Comparison of ENCODE assay signal across 12 mouse cellular contexts in the genomic region with DNA sequence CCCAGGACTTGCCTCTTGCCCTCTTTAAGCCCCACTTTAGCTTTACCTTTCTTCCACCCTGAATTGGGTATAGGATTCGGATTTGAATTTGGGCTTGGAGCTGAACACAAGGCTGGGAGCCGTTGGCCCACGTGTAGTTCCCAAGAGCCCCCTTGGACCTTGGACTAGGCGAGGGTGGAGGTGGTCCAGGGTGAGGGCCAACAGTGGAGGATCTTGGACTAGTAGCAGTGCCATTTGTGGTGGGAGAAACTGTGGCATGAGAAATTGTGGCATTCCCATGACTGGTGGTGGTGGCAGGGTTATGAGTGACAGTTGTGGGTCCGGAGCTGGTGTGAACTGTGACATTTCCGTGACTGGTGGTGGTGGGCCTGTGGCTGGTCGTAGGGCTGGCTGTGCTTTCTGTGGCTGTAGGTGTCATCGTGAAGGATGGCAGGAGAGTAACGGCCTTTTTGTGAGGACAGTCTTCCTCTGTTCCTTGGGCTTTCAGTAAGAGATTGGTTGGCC. TPM values are rescaled to one million over a fixed set of nuclear protein-coding genes. Genes with fewer than 3 reads are reported as not detected.
A peak's percentile ranks its signal among the peaks of the same experiment; 100 is the strongest.
DNase-seq lines count a peak whose midpoint lies in the region; ATAC-seq and TF ChIP-seq lines count a peak whose summit lies in the region.
"Had no signal": no experiment of that assay in that cellular context is flagged by ENCODE, and none has a peak within 500 bp of the region (broad histone marks: within the 10 kb centered on the region; RNA-seq: fewer than 3 reads in every experiment).

No protein-coding gene starts in this region.

- no peak for DNase-seq in liver, adult 2 months (ENCODE audit: extremely low read depth, low read depth, low spot score)
- DNase-seq in liver, result no peak
- DNase-seq in liver, postnatal 0 days, result no peak
- no peak for DNase-seq in left cerebral cortex, adult 11 months (ENCODE audit: low spot score)
- DNase-seq: cerebellum, postnatal 36 days had no signal

- H3K27ac ChIP-seq in forebrain, embryonic 13.5 days, result peak overlapping the region; percentile 19; the same call in 1 of the 2 replicates
- no peak overlapping the region for H3K27ac ChIP-seq in forebrain, embryonic 12.5 days
- H3K27ac ChIP-seq in liver, adult 2 months (replicated peaks; ENCODE audit: insufficient read depth, low read depth, low read length), result 0 out of 2 replicates have a peak overlapping the region, but pooled peaks have one; percentile 10
- peak overlapping the region; percentile 44; the same call in 1 of the 2 replicates for H3K27ac ChIP-seq in embryonic facial prominence, embryonic 13.5 days
- peak overlapping the region; percentile 97 for H3K27ac ChIP-seq in liver, postnatal 0 days (ENCODE audit: low read depth)

- peaks cover 37% of the 10 kb centered on the region for H3K4me1 ChIP-seq in forebrain, embryonic 13.5 days
- H3K4me1 ChIP-seq in forebrain, embryonic 12.5 days, result peaks cover 33% of the 10 kb centered on the region
- peaks cover 12% of the 10 kb centered on the region for H3K4me1 ChIP-seq in liver, adult 2 months (ENCODE audit: control insufficient read depth, insufficient read depth, low read length)
- H3K4me1 ChIP-seq in embryonic facial prominence, embryonic 13.5 days, result peaks cover 34% of the 10 kb centered on the region
- H3K4me1 ChIP-seq in liver, postnatal 0 days (ENCODE audit: insufficient read depth), result peaks cover 37% of the 10 kb centered on the region

- H3K4me2 ChIP-seq in forebrain, embryonic 13.5 days, result no peak overlapping the region
- H3K4me2 ChIP-seq in forebrain, embryonic 12.5 days, result no peak overlapping the region
- no peak overlapping the region for H3K4me2 ChIP-seq in embryonic facial prominence, embryonic 13.5 days
- peak overlapping the region; percentile 14 for H3K4me2 ChIP-seq in liver, postnatal 0 days (ENCODE audit: low read depth, low read length)

- H3K27me3 ChIP-seq in forebrain, embryonic 13.5 days, result no peaks in the 10 kb centered on the region
- H3K27me3 ChIP-seq in forebrain, embryonic 12.5 days, result no peaks in the 10 kb centered on the region
- no peaks in the 10 kb centered on the region for H3K27me3 ChIP-seq in liver, adult 2 months (ENCODE audit: control insufficient read depth, insufficient read depth, low read length)
- H3K27me3 ChIP-seq in embryonic facial prominence, embryonic 13.5 days, result no peaks in the 10 kb centered on the region
- H3K27me3 ChIP-seq in liver, postnatal 0 days (ENCODE audit: insufficient read depth, low read length), result no peaks in the 10 kb centered on the region

- no peak for TF ChIP-seq EP300 in liver, postnatal 0 days (IDR thresholded peaks at IDR 0.05; ENCODE audit: low read depth)

- TF ChIP-seq POLR2A in liver, adult 2 months (IDR thresholded peaks at IDR 0.05; ENCODE audit: extremely low read depth, insufficient read depth, low read length), result no peak

- H3K9ac ChIP-seq in forebrain, embryonic 13.5 days, result no peak overlapping the region
- H3K9ac ChIP-seq in forebrain, embryonic 12.5 days, result no peak overlapping the region
- H3K9ac ChIP-seq in liver, adult 2 months (ENCODE audit: low read depth, low read length), result peak overlapping the region; percentile 16
- no peak overlapping the region for H3K9ac ChIP-seq in embryonic facial prominence, embryonic 13.5 days
- no peak overlapping the region for H3K9ac ChIP-seq in liver, postnatal 0 days (replicated peaks)

- H3K79me2 ChIP-seq in liver, adult 2 months (ENCODE audit: control insufficient read depth, insufficient read depth, low read length), result no peaks in the 10 kb centered on the region; the same call in 1 of the 2 replicates

- 75% methylated on average over 9 of the region's 9 CpGs for WGBS in forebrain, embryonic 13.5 days
- WGBS in forebrain, embryonic 12.5 days, result 82% methylated on average over 9 of the region's 9 CpGs
- 66% methylated on average over 9 of the region's 9 CpGs for WGBS in liver, adult 2 months
- 74% methylated on average over 9 of the region's 9 CpGs for WGBS in embryonic facial prominence, embryonic 13.5 days
- 68% methylated on average over 9 of the region's 9 CpGs for WGBS in liver, postnatal 0 days (ENCODE audit: insufficient replicate concordance)

- peaks cover 68% of the 10 kb centered on the region for H3K36me3 ChIP-seq in forebrain, embryonic 13.5 days (ENCODE audit: poor library complexity, severe bottlenecking)
- peaks cover 64% of the 10 kb centered on the region for H3K36me3 ChIP-seq in forebrain, embryonic 12.5 days (replicated peaks)
- H3K36me3 ChIP-seq in liver, adult 2 months (ENCODE audit: control insufficient read depth, insufficient read depth, low read length), result peaks cover 32% of the 10 kb centered on the region
- H3K36me3 ChIP-seq in embryonic facial prominence, embryonic 13.5 days, result peaks cover 67% of the 10 kb centered on the region
- H3K36me3 ChIP-seq in liver, postnatal 0 days (replicated peaks; ENCODE audit: insufficient read depth, low read length), result peaks cover 50% of the 10 kb centered on the region

- no peak for ATAC-seq in forebrain, embryonic 13.5 days
- no peak for ATAC-seq in forebrain, embryonic 12.5 days (ENCODE audit: low FRiP score)
- no peak for ATAC-seq in embryonic facial prominence, embryonic 13.5 days (ENCODE audit: insufficient number of reproducible peaks, insufficient read depth, low FRiP score, low TSS enrichment, low read depth)
- ATAC-seq in liver, postnatal 0 days, result no peak
- no peak for ATAC-seq in megakaryocyte-erythroid progenitor cell, adult 5-6 weeks (replicated peaks; ENCODE audit: low FRiP score, low TSS enrichment, poor library complexity, severe bottlenecking)

- H3K9me3 ChIP-seq in forebrain, embryonic 13.5 days (replicated peaks), result no peaks in the 10 kb centered on the region
- no peaks in the 10 kb centered on the region for H3K9me3 ChIP-seq in forebrain, embryonic 12.5 days
- no peaks in the 10 kb centered on the region for H3K9me3 ChIP-seq in embryonic facial prominence, embryonic 13.5 days
- no peaks in the 10 kb centered on the region for H3K9me3 ChIP-seq in liver, postnatal 0 days (ENCODE audit: low read length)

- TF ChIP-seq CTCF in liver, adult 2 months (IDR thresholded peaks at IDR 0.05; ENCODE audit: low read depth, low read length), result no peak
- no peak for TF ChIP-seq CTCF in liver, postnatal 0 days (IDR thresholded peaks at IDR 0.05; ENCODE audit: low read depth)

- no peak overlapping the region for H3K4me3 ChIP-seq in forebrain, embryonic 13.5 days
- no peak overlapping the region for H3K4me3 ChIP-seq in forebrain, embryonic 12.5 days (replicated peaks)
- peak overlapping the region; percentile 23 for H3K4me3 ChIP-seq in liver, adult 2 months (ENCODE audit: insufficient read depth, low read depth, low read length)
- H3K4me3 ChIP-seq in embryonic facial prominence, embryonic 13.5 days, result no peak overlapping the region
- no peak overlapping the region for H3K4me3 ChIP-seq in liver, postnatal 0 days (ENCODE audit: low read depth, low read length)

RNA-seq across cellular contexts. Expression of a gene that starts 0.4 kb away (rescaled TPM):
- 4.4 and 5.2 TPM in 2 replicates for polyA plus RNA-seq in forebrain, embryonic 13.5 days (2015; fragmentation: Nextera tagmentation; extraction: Ambion mirVana)
- 5.5 TPM in 2 replicates for polyA plus RNA-seq in forebrain, embryonic 12.5 days (2016; fragmentation: Nextera tagmentation; extraction: Ambion mirVana)
- 4.5 and 6.0 TPM in 2 replicates for total RNA-seq in liver, adult 2 months (2014; rRNA removed)
- polyA plus RNA-seq in liver, adult 2 months (2012; rRNA removed), result 6.1 and 14.8 TPM in 2 replicates
- 11.4 and 11.9 TPM in 2 replicates for polyA plus RNA-seq in embryonic facial prominence, embryonic 13.5 days (2015; fragmentation: Nextera tagmentation; extraction: Ambion mirVana)
- polyA plus RNA-seq in liver, postnatal 0 days (2015; fragmentation: Nextera tagmentation; extraction: Ambion mirVana), result 30.1 and 32.5 TPM in 2 replicates
- total RNA-seq in megakaryocyte-erythroid progenitor cell, adult 5-6 weeks (2014; fragmentation: Nextera tagmentation), result 5.1 and 6.3 TPM in 2 replicates
- 3.4 and 6.5 TPM in 2 replicates for total RNA-seq in megakaryocyte-erythroid progenitor cell, adult 5-6 weeks (2017)

RNA-seq across cellular contexts. Expression of a gene that starts 3.1 kb away (rescaled TPM):
- polyA plus RNA-seq in forebrain, embryonic 13.5 days (2015; fragmentation: Nextera tagmentation; extraction: Ambion mirVana), result 89.4 and 95.2 TPM in 2 replicates
- polyA plus RNA-seq in forebrain, embryonic 12.5 days (2016; fragmentation: Nextera tagmentation; extraction: Ambion mirVana), result 74.7 and 80.9 TPM in 2 replicates
- 49.9 and 53.5 TPM in 2 replicates for total RNA-seq in liver, adult 2 months (2014; rRNA removed)
- 100 and 115 TPM in 2 replicates for polyA plus RNA-seq in liver, adult 2 months (2012; rRNA removed)
- polyA plus RNA-seq in embryonic facial prominence, embryonic 13.5 days (2015; fragmentation: Nextera tagmentation; extraction: Ambion mirVana), result 54.3 and 74.9 TPM in 2 replicates
- 36.9 and 41.0 TPM in 2 replicates for polyA plus RNA-seq in liver, postnatal 0 days (2015; fragmentation: Nextera tagmentation; extraction: Ambion mirVana)
- total RNA-seq in megakaryocyte-erythroid progenitor cell, adult 5-6 weeks (2014; fragmentation: Nextera tagmentation), result 47.6 and 58.3 TPM in 2 replicates
- 40.6 and 41.1 TPM in 2 replicates for total RNA-seq in megakaryocyte-erythroid progenitor cell, adult 5-6 weeks (2017)

RNA-seq across cellular contexts. Expression of a gene that starts 6.7 kb away (rescaled TPM):
- 654 and 701 TPM in 2 replicates for polyA plus RNA-seq in forebrain, embryonic 13.5 days (2015; fragmentation: Nextera tagmentation; extraction: Ambion mirVana)
- 694 and 751 TPM in 2 replicates for polyA plus RNA-seq in forebrain, embryonic 12.5 days (2016; fragmentation: Nextera tagmentation; extraction: Ambion mirVana)
- 370 and 386 TPM in 2 replicates for total RNA-seq in liver, adult 2 months (2014; rRNA removed)
- polyA plus RNA-seq in liver, adult 2 months (2012; rRNA removed), result 184 and 221 TPM in 2 replicates
- polyA plus RNA-seq in embryonic facial prominence, embryonic 13.5 days (2015; fragmentation: Nextera tagmentation; extraction: Ambion mirVana), result 514 and 625 TPM in 2 replicates
- 199 and 203 TPM in 2 replicates for polyA plus RNA-seq in liver, postnatal 0 days (2015; fragmentation: Nextera tagmentation; extraction: Ambion mirVana)
- 918 and 983 TPM in 2 replicates for total RNA-seq in megakaryocyte-erythroid progenitor cell, adult 5-6 weeks (2014; fragmentation: Nextera tagmentation)
- total RNA-seq in megakaryocyte-erythroid progenitor cell, adult 5-6 weeks (2017), result 973 and 1,155 TPM in 2 replicates

RNA-seq across cellular contexts. Expression of a gene that starts 10.4 kb away (rescaled TPM):
- polyA plus RNA-seq in forebrain, embryonic 13.5 days (2015; fragmentation: Nextera tagmentation; extraction: Ambion mirVana), result not detected in 2 replicates
- not detected in 2 replicates for polyA plus RNA-seq in forebrain, embryonic 12.5 days (2016; fragmentation: Nextera tagmentation; extraction: Ambion mirVana)
- total RNA-seq in liver, adult 2 months (2014; rRNA removed), result not detected in 2 replicates
- polyA plus RNA-seq in liver, adult 2 months (2012; rRNA removed), result 0.21 TPM in 1 of 2 replicates, not detected in the other
- 0.41 and 0.63 TPM in 2 replicates for polyA plus RNA-seq in embryonic facial prominence, embryonic 13.5 days (2015; fragmentation: Nextera tagmentation; extraction: Ambion mirVana)
- 0.13 TPM in 1 of 2 replicates, not detected in the other for polyA plus RNA-seq in liver, postnatal 0 days (2015; fragmentation: Nextera tagmentation; extraction: Ambion mirVana)
- 0.45 TPM in 1 of 2 replicates, not detected in the other for total RNA-seq in megakaryocyte-erythroid progenitor cell, adult 5-6 weeks (2014; fragmentation: Nextera tagmentation)
- total RNA-seq in megakaryocyte-erythroid progenitor cell, adult 5-6 weeks (2017), result not detected in 2 replicates
- total RNA-seq: heart, postnatal 4 days; layer of hippocampus, postnatal 10 days had no signal
- polyA plus RNA-seq: neural tube, embryonic 11.5 days had no signal

RNA-seq across cellular contexts. Expression of a gene that starts 16.4 kb away (rescaled TPM):
- 93.7 and 99.6 TPM in 2 replicates for polyA plus RNA-seq in forebrain, embryonic 13.5 days (2015; fragmentation: Nextera tagmentation; extraction: Ambion mirVana)
- 106 and 119 TPM in 2 replicates for polyA plus RNA-seq in forebrain, embryonic 12.5 days (2016; fragmentation: Nextera tagmentation; extraction: Ambion mirVana)
- 26.2 and 31.9 TPM in 2 replicates for total RNA-seq in liver, adult 2 months (2014; rRNA removed)
- polyA plus RNA-seq in liver, adult 2 months (2012; rRNA removed), result 17.5 and 25.8 TPM in 2 replicates
- polyA plus RNA-seq in embryonic facial prominence, embryonic 13.5 days (2015; fragmentation: Nextera tagmentation; extraction: Ambion mirVana), result 119 and 122 TPM in 2 replicates
- polyA plus RNA-seq in liver, postnatal 0 days (2015; fragmentation: Nextera tagmentation; extraction: Ambion mirVana), result 14.5 and 15.2 TPM in 2 replicates
- 96.1 and 117 TPM in 2 replicates for total RNA-seq in megakaryocyte-erythroid progenitor cell, adult 5-6 weeks (2014; fragmentation: Nextera tagmentation)
- 98.4 and 120 TPM in 2 replicates for total RNA-seq in megakaryocyte-erythroid progenitor cell, adult 5-6 weeks (2017)
